Mouse (Mus musculus) midbrain, postnatal 0 days (tissue): ENCODE data around the gene Ssbp4. TPM values are rescaled to one million over a fixed set of nuclear protein-coding genes. Genes with fewer than 3 reads are reported as not detected.

Source experiments
- ATAC-seq: fragments of 200-750 bp; cut with Nextera tagmentation; 2 replicates; pipeline ENCODE4 v1.8.0; 2017; ENCODE audit warnings: moderate number of reproducible peaks, mild to moderate bottlenecking, moderate TSS enrichment, moderate library complexity; ENCODE audit not compliant: low FRiP score
- DNase-seq: peaks from one replicate; pipeline ENCODE4 v3.0.0-alpha.2; 2015; ENCODE audit warnings: low spot score
- H3K27ac ChIP-seq: fragments of 300-500 bp; sonication (generic); 2 replicates; pipeline ENCODE4 v1.5.1; 2014; ENCODE audit warnings: low read depth, mild to moderate bottlenecking, low read length, mixed read lengths
- H3K27me3 ChIP-seq: fragments of 300-500 bp; sonication (generic); 2 replicates; pipeline ENCODE4 v1.6.1; 2014; ENCODE audit warnings: low read length, control low read depth, mixed read lengths; ENCODE audit not compliant: insufficient read depth
- H3K36me3 ChIP-seq: fragments of 300-500 bp; sonication (generic); 2 replicates; pipeline ENCODE4 v1.6.1; 2014; ENCODE audit warnings: low read length, control low read depth, mixed read lengths; ENCODE audit not compliant: insufficient read depth
- H3K4me1 ChIP-seq: fragments of 300-500 bp; sonication (generic); 2 replicates; pipeline ENCODE4 v1.6.1; 2014; ENCODE audit warnings: mild to moderate bottlenecking, control low read depth, antibody characterized with exemption, low read length, mixed read lengths; ENCODE audit not compliant: insufficient read depth
- H3K4me2 ChIP-seq: fragments of 300-500 bp; sonication (generic); 2 replicates; pipeline ENCODE4 v1.6.1; 2014; ENCODE audit warnings: low read depth, mild to moderate bottlenecking, low read length, mixed read lengths; ENCODE audit not compliant: poor library complexity, severe bottlenecking
- H3K4me3 ChIP-seq: fragments of 300-500 bp; sonication (generic); 2 replicates; pipeline ENCODE4 v1.5.1; 2014; ENCODE audit warnings: low read depth, mild to moderate bottlenecking, low read length, moderate library complexity
- H3K9ac ChIP-seq: fragments of 300-500 bp; sonication (generic); replicated peaks from 2 replicates; pipeline ENCODE4 v1.6.1; 2014; ENCODE audit warnings: mild to moderate bottlenecking, low read length, moderate library complexity, mixed read lengths; ENCODE audit not compliant: poor library complexity, severe bottlenecking
- H3K9me3 ChIP-seq: fragments of 300-500 bp; sonication (generic); 2 replicates; pipeline ENCODE4 v1.6.1; 2016; ENCODE audit warnings: low read length, control low read depth
- CTCF ChIP-seq: IDR thresholded peaks from 2 replicates; pipeline ENCODE4 v1.5.1; 2016; ENCODE audit warnings: antibody characterized with exemption, mild to moderate bottlenecking
- WGBS: fragments of 180-500 bp; shearing (Covaris S2); extraction: QIAGEN DNeasy Blood & Tissue Kit; methylation state at CpG from one replicate; pipeline ENCODE4 v1.1.7; 2014; 5-methylcytosine and 5-hydroxymethylcytosine counted together
- polyA plus RNA-seq: library from polyadenylated mRNA; unstranded; fragments of >200 nt; fragmentation: Nextera tagmentation; extraction: Ambion mirVana; gene quantifications from 2 replicates; pipeline ENCODE4 v1.2.1, GENCODE M21; 2015
- total RNA-seq: library from RNA; depleted of rRNA; stranded (reverse); fragments of >200 nt; gene quantifications from 2 replicates; pipeline ENCODE4 v1.2.3, GENCODE M21; 2014

Ssbp4 gene
- total and polyA plus RNA-seq, 2 experiments from 2014 or later = 230 to 392 TPM

- Histone ChIP-seq H3K27ac (no peak overlapping the region), H3K4me2 (no peak overlapping the region), H3K27me3 (no peaks in the 10 kb centered on the region), H3K36me3 (no peaks in the 10 kb centered on the region), H3K4me1 (no peaks in the 10 kb centered on the region), H3K4me3 (no peak overlapping the region), H3K9ac (no peak overlapping the region), H3K9me3 (no peaks in the 10 kb centered on the region)
- WGBS = 58% methylated on average over 8 of the region's 8 CpGs
- no peak for TF ChIP-seq CTCF
- ATAC-seq = no peak
- DNase-seq = no peak
Observed at GRCm38 (mm10) chr8:70636838-70637237, 28.2 kb upstream of the Ssbp4 start.

GRCm38 (mm10) chr8:70635527-70635926, 26.9 kb upstream of the Ssbp4 start:
- DNase-seq (no peak), ATAC-seq (no peak)
- H3K27ac ChIP-seq = no peak overlapping the region
- TF ChIP-seq CTCF = no peak
- H3K9me3 ChIP-seq = no peaks in the 10 kb centered on the region
- H3K4me2 ChIP-seq = no peak overlapping the region
- H3K36me3 ChIP-seq = no peaks in the 10 kb centered on the region
- WGBS = 75% methylated on average over 6 of the region's 6 CpGs
- no peaks in the 10 kb centered on the region for H3K4me1 ChIP-seq
- H3K27me3 ChIP-seq = peaks cover 7% of the 10 kb centered on the region; the same call in 1 of the 2 replicates
- H3K9ac ChIP-seq = no peak overlapping the region
- H3K4me3 ChIP-seq = no peak overlapping the region

GRCm38 (mm10) chr8:70634066-70634465, 25.4 kb upstream of the Ssbp4 start:
- no peaks in the 10 kb centered on the region for H3K36me3 ChIP-seq
- H3K27ac ChIP-seq = no peak overlapping the region
- H3K27me3 ChIP-seq = peaks cover 7% of the 10 kb centered on the region; the same call in 1 of the 2 replicates
- DNase-seq = peak; percentile 21
- no peak overlapping the region for H3K4me2 ChIP-seq
- H3K4me3 ChIP-seq = no peak overlapping the region
- 54% methylated on average over 6 of the region's 6 CpGs for WGBS
- no peaks in the 10 kb centered on the region for H3K4me1 ChIP-seq
- no peak overlapping the region for H3K9ac ChIP-seq
- no peaks in the 10 kb centered on the region for H3K9me3 ChIP-seq
- TF ChIP-seq CTCF = no peak
- no peak for ATAC-seq

GRCm38 (mm10) chr8:70632346-70632892, 23.7 kb upstream of the Ssbp4 start, which contains the start of gene Gdf15:
TSS of gene Gdf15 (minus strand) at chr8:70632456.
- no peak for ATAC-seq
- no peak within 1 kb of the TSS for H3K9ac ChIP-seq
- no peak within 1 kb of the TSS for H3K4me3 ChIP-seq
- DNase-seq = no peak
- no peak for TF ChIP-seq CTCF
- H3K9me3 ChIP-seq = no peaks in the 10 kb centered on the region
- H3K4me1 ChIP-seq = no peaks in the 10 kb centered on the region
- no peak within 1 kb of the TSS for H3K27ac ChIP-seq
- 82% methylated on average over 6 of the region's 6 CpGs for WGBS
- H3K36me3 ChIP-seq = no peaks in the 10 kb centered on the region
- H3K27me3 ChIP-seq = peaks cover 7% of the 10 kb centered on the region; the same call in 1 of the 2 replicates
- no peak within 1 kb of the TSS for H3K4me2 ChIP-seq

GRCm38 (mm10) chr8:70631436-70631835, 22.8 kb upstream of the Ssbp4 start:
- H3K9me3 ChIP-seq = no peaks in the 10 kb centered on the region
- ATAC-seq (no peak), DNase-seq (no peak)
- TF ChIP-seq CTCF = no peak
- 17% methylated on average over 24 of the region's 24 CpGs for WGBS
- H3K9ac ChIP-seq = no peak overlapping the region
- H3K36me3 ChIP-seq = no peaks in the 10 kb centered on the region
- H3K27ac ChIP-seq = no peak overlapping the region
- no peak overlapping the region for H3K4me3 ChIP-seq
- H3K4me1 ChIP-seq = no peaks in the 10 kb centered on the region
- H3K27me3 ChIP-seq = peaks cover 7% of the 10 kb centered on the region; the same call in 1 of the 2 replicates
- H3K4me2 ChIP-seq = no peak overlapping the region

- Histone ChIP-seq H3K4me2 (peak overlapping the region; percentile 60; the same call in 1 of the 2 replicates), H3K9ac (0 out of 2 replicates have a peak overlapping the region, but pooled peaks have one; percentile 4), H3K36me3 (no peaks in the 10 kb centered on the region), H3K4me1 (no peaks in the 10 kb centered on the region), H3K27me3 (peaks cover 7% of the 10 kb centered on the region; the same call in 1 of the 2 replicates), H3K9me3 (no peaks in the 10 kb centered on the region), H3K4me3 (no peak overlapping the region), H3K27ac (no peak overlapping the region)
- ATAC-seq = no peak
- 15% methylated on average over 22 of the region's 22 CpGs for WGBS
- TF ChIP-seq CTCF = no peak
- peak; percentile 45 for DNase-seq
Observed at GRCm38 (mm10) chr8:70630532-70631381, 22.1 kb upstream of the Ssbp4 start.
